Mouse (Mus musculus) neural tube, embryonic 11.5 days (tissue): ENCODE measurements at regions not wholly inside any gene's neighbourhood (a gene's known extent, or its start where the extent isn't known, plus 50 kb on each side); places are given as distances from the start of the nearest gene placed in this dataset.

Experiments
- ATAC-seq: fragments of 200-750 bp; cut with Nextera tagmentation; 2 replicates; pipeline ENCODE4 v1.8.0; 2017; ENCODE audit warnings: moderate number of reproducible peaks, mild to moderate bottlenecking, moderate TSS enrichment, moderate library complexity; ENCODE audit not compliant: insufficient read depth, low FRiP score, low TSS enrichment
- DNase-seq: peaks from one replicate; pipeline ENCODE4 v3.0.0-alpha.2; 2015; ENCODE audit warnings: low spot score
- H3K27ac ChIP-seq: fragments of 300-500 bp; sonication (generic); 2 replicates; pipeline ENCODE4 v1.5.1; 2014; ENCODE audit warnings: low read depth, mild to moderate bottlenecking, low read length
- H3K27me3 ChIP-seq: fragments of 300-500 bp; sonication (generic); 2 replicates; pipeline ENCODE4 v1.6.1; 2014; ENCODE audit warnings: mild to moderate bottlenecking, low read length, mixed read lengths; ENCODE audit not compliant: control insufficient read depth, insufficient read depth
- H3K36me3 ChIP-seq: fragments of 300-500 bp; sonication (generic); 2 replicates; pipeline ENCODE4 v1.6.1; 2014; ENCODE audit warnings: mild to moderate bottlenecking, low read length, moderate library complexity, mixed read lengths; ENCODE audit not compliant: control insufficient read depth, insufficient read depth
- H3K4me1 ChIP-seq: fragments of 300-500 bp; sonication (generic); 2 replicates; pipeline ENCODE4 v1.6.1; 2014; ENCODE audit warnings: low read length, mixed read lengths; ENCODE audit not compliant: control insufficient read depth, insufficient read depth
- H3K4me2 ChIP-seq: fragments of 300-500 bp; sonication (generic); 2 replicates; pipeline ENCODE4 v1.6.1; 2014; ENCODE audit warnings: low read depth, mild to moderate bottlenecking, moderate library complexity
- H3K4me3 ChIP-seq: fragments of 300-500 bp; sonication (generic); 2 replicates; pipeline ENCODE4 v1.5.1; 2014; ENCODE audit warnings: low read depth, low read length
- H3K9ac ChIP-seq: fragments of 300-500 bp; sonication (generic); 2 replicates; pipeline ENCODE4 v1.6.1; 2014; ENCODE audit warnings: mild to moderate bottlenecking, low read length
- H3K9me3 ChIP-seq: fragments of 300-500 bp; sonication (generic); 2 replicates; pipeline ENCODE4 v1.6.1; 2016; ENCODE audit warnings: low read length; ENCODE audit not compliant: control insufficient read depth
- WGBS: fragments of 180-500 bp; shearing (Covaris S2); extraction: QIAGEN DNeasy Blood & Tissue Kit; methylation state at CpG from one replicate; pipeline ENCODE4 v1.1.7; 2014; 5-methylcytosine and 5-hydroxymethylcytosine counted together

GRCm38 (mm10) chr1:71767076-71767475 lies 114.1 kb upstream of the Fn1 start:
- DNase-seq (no peak), ATAC-seq (no peak)
- Histone ChIP-seq H3K9ac (no peak overlapping the region), H3K27ac (no peak overlapping the region), H3K4me2 (no peak overlapping the region), H3K9me3 (no peaks in the 10 kb centered on the region), H3K4me1 (no peaks in the 10 kb centered on the region), H3K4me3 (no peak overlapping the region), H3K36me3 (no peaks in the 10 kb centered on the region), H3K27me3 (no peaks in the 10 kb centered on the region)
- WGBS: 78% methylated on average over 5 of the region's 5 CpGs

- no peak overlapping the region for H3K4me3 ChIP-seq
- no peak overlapping the region for H3K4me2 ChIP-seq
- H3K9me3 ChIP-seq: no peaks in the 10 kb centered on the region
- no peaks in the 10 kb centered on the region for H3K27me3 ChIP-seq
- no peak overlapping the region for H3K9ac ChIP-seq
- 64% methylated on average over 6 of the region's 6 CpGs for WGBS
- DNase-seq: no peak
- H3K27ac ChIP-seq: no peak overlapping the region
- no peaks in the 10 kb centered on the region for H3K36me3 ChIP-seq
- H3K4me1 ChIP-seq: no peaks in the 10 kb centered on the region
- no peak for ATAC-seq
Measured at GRCm38 (mm10) chr1:71764951-71765350, 112.0 kb upstream of the Fn1 start.

- no peak overlapping the region for H3K4me2 ChIP-seq
- no peak overlapping the region for H3K27ac ChIP-seq
- no peak overlapping the region for H3K9ac ChIP-seq
- DNase-seq: no peak
- ATAC-seq: no peak
- WGBS: 70% methylated on average over 2 of the region's 2 CpGs
- no peaks in the 10 kb centered on the region for H3K4me1 ChIP-seq
- H3K36me3 ChIP-seq: no peaks in the 10 kb centered on the region
- no peaks in the 10 kb centered on the region for H3K9me3 ChIP-seq
- no peaks in the 10 kb centered on the region for H3K27me3 ChIP-seq
- H3K4me3 ChIP-seq: no peak overlapping the region
Measured at GRCm38 (mm10) chr1:71763530-71763929, 110.5 kb upstream of the Fn1 start.

- Histone ChIP-seq H3K9me3 (no peaks in the 10 kb centered on the region), H3K4me1 (no peaks in the 10 kb centered on the region), H3K4me2 (no peak overlapping the region), H3K4me3 (no peak overlapping the region), H3K9ac (no peak overlapping the region), H3K27me3 (no peaks in the 10 kb centered on the region), H3K27ac (no peak overlapping the region), H3K36me3 (no peaks in the 10 kb centered on the region)
- WGBS: 68% methylated on average over 2 of the region's 2 CpGs
- DNase-seq (no peak), ATAC-seq (no peak)
Measured at GRCm38 (mm10) chr1:71760342-71760741, 107.3 kb upstream of the Fn1 start.

- 69% methylated on average over 5 of the region's 5 CpGs for WGBS
- no peak for ATAC-seq
Measured at GRCm38 (mm10) chr1:71757236-71757635, 104.2 kb upstream of the Fn1 start.

GRCm38 (mm10) chr1:71756159-71756558 lies 103.2 kb upstream of the Fn1 start:
- Histone ChIP-seq H3K9ac (no peak overlapping the region), H3K36me3 (no peaks in the 10 kb centered on the region), H3K9me3 (no peaks in the 10 kb centered on the region), H3K4me3 (no peak overlapping the region), H3K4me2 (no peak overlapping the region), H3K27me3 (no peaks in the 10 kb centered on the region), H3K4me1 (no peaks in the 10 kb centered on the region), H3K27ac (no peak overlapping the region)
- DNase-seq (no peak), ATAC-seq (no peak)
- WGBS: 83% methylated on average over 2 of the region's 2 CpGs

More at GRCm38 (mm10) chr1:71757236-71757635, 104.2 kb upstream of the Fn1 start:
- no peak overlapping the region for H3K4me3 ChIP-seq
- no peak overlapping the region for H3K4me2 ChIP-seq
- no peaks in the 10 kb centered on the region for H3K4me1 ChIP-seq
- H3K27ac ChIP-seq: no peak overlapping the region
- H3K36me3 ChIP-seq: no peaks in the 10 kb centered on the region
- no peaks in the 10 kb centered on the region for H3K9me3 ChIP-seq
- no peak overlapping the region for H3K9ac ChIP-seq
- no peak for DNase-seq
- no peaks in the 10 kb centered on the region for H3K27me3 ChIP-seq

GRCm38 (mm10) chr1:71755435-71755834 lies 102.4 kb upstream of the Fn1 start:
- H3K9me3 ChIP-seq: no peaks in the 10 kb centered on the region
- WGBS: 81% methylated on average over 9 of the region's 9 CpGs
- no peak for ATAC-seq
- H3K4me2 ChIP-seq: no peak overlapping the region
- H3K9ac ChIP-seq: no peak overlapping the region
- H3K4me1 ChIP-seq: no peaks in the 10 kb centered on the region
- no peaks in the 10 kb centered on the region for H3K36me3 ChIP-seq
- DNase-seq: no peak
- no peaks in the 10 kb centered on the region for H3K27me3 ChIP-seq
- no peak overlapping the region for H3K4me3 ChIP-seq
- H3K27ac ChIP-seq: no peak overlapping the region

- Histone ChIP-seq H3K4me3 (no peak overlapping the region), H3K4me2 (no peak overlapping the region), H3K36me3 (no peaks in the 10 kb centered on the region), H3K4me1 (no peaks in the 10 kb centered on the region), H3K9me3 (no peaks in the 10 kb centered on the region), H3K27me3 (no peaks in the 10 kb centered on the region), H3K27ac (no peak overlapping the region), H3K9ac (no peak overlapping the region)
- ATAC-seq: no peak
- WGBS: 88% methylated on average over 1 of the region's 1 CpGs
- DNase-seq: no peak
Measured at GRCm38 (mm10) chr1:71752351-71752750, 99.4 kb upstream of the Fn1 start.

GRCm38 (mm10) chr1:71751601-71752000 lies 98.6 kb upstream of the Fn1 start:
- 82% methylated on average over 1 of the region's 1 CpGs for WGBS
- DNase-seq (no peak), ATAC-seq (no peak)
- no peak overlapping the region for H3K4me2 ChIP-seq
- no peaks in the 10 kb centered on the region for H3K9me3 ChIP-seq
- H3K27me3 ChIP-seq: no peaks in the 10 kb centered on the region
- H3K9ac ChIP-seq: no peak overlapping the region
- H3K4me1 ChIP-seq: no peaks in the 10 kb centered on the region
- H3K36me3 ChIP-seq: no peaks in the 10 kb centered on the region
- H3K27ac ChIP-seq: no peak overlapping the region
- H3K4me3 ChIP-seq: no peak overlapping the region
